Mouse (Mus musculus) cortical plate, adult 2 months (tissue): ENCODE data around the gene Gmip.

Experiments
- CTCF ChIP-seq: fragments of 200-500 bp; IDR thresholded peaks from 2 replicates; pipeline ENCODE4 v1.5.1; 2011; ENCODE audit warnings: mild to moderate bottlenecking, control low read depth, low read length; ENCODE audit not compliant: insufficient read depth; ENCODE audit errors: extremely low read depth
- POLR2A ChIP-seq: fragments of 200-500 bp; IDR thresholded peaks from 2 replicates; pipeline ENCODE4 v1.6.1; 2011; ENCODE audit warnings: mild to moderate bottlenecking, low read length, control low read depth; ENCODE audit not compliant: insufficient read depth; ENCODE audit errors: extremely low read depth

GRCm38 (mm10) chr8:69860807-69861206 lies 52.3 kb downstream of the Gmip start:
- TF ChIP-seq CTCF (no peak), POLR2A (no peak)
